Mouse (Mus musculus) megakaryocyte-erythroid progenitor cell, adult 5-6 weeks (primary cell): ENCODE measurements around the gene Wasf1. TPM values are rescaled to one million over a fixed set of nuclear protein-coding genes. Genes with fewer than 3 reads are reported as not detected.

Experiments
- ATAC-seq: replicated peaks from 2 replicates; pipeline ENCODE4 v1.8.0; 2016; ENCODE audit warnings: mild to moderate bottlenecking, inconsistent platforms; ENCODE audit not compliant: severe bottlenecking, poor library complexity, low FRiP score, low TSS enrichment
- total RNA-seq, 2 experiments: library from RNA; stranded (forward) in 1 of 2; stranded (reverse) in 1 of 2; fragments of 200-1000, 215-1000 nt in 1 of 2; fragments of >200 nt in 1 of 2; fragmentation: Nextera tagmentation in 1 of 2; gene quantifications; 2 replicates each; pipeline ENCODE4 v1.2.3; 2014 to 2017

The Wasf1 gene
- total RNA-seq (2014; fragmentation: Nextera tagmentation) (not detected in 2 replicates), total RNA-seq (2017) (not detected in 2 replicates)

DNA sequence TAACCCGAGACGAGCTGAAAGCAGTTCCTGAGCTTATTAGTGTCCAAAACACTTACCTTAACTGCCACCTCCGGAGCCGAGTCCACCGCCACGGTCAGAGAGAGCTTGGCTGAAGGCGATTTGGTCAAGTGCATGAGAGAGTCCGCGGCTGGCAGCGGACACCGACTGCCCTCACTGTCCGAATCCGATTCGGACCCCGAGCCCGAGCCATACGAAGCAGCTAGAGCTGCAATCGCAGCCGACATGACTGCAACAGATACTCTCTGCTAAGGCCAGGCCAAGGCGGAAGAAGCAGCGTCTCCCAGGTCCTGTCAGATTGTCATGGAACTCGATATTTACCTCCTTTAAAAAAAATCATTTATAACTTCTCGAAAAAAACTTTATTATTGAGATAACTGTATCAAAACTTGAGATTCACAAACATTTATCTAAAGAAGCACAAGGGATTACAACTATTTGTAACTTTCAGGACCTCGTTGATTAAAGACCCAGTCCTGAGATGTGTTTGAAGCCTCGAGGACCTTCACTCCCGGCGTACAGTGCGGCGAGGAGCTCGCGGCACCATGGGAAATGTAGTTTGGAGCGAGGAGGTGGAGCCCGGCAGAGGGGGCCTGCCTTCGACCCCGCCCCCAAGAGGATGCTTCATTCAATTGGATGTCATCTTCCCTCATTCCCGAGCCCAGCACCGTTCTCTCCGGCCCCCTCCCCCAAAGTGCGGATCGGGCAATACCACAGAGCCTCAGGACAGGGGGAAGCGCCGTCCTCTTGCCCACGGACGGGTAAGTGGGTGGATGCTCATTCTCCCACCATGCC lies at the start of gene Wasf1, which contains the start of gene Cdc40:
Wasf1 (plus strand) TSS at position 645 of the 813 bp plus-strand sequence.
Cdc40 (minus strand) TSS at position 481 of the 813 bp plus-strand sequence.
- ATAC-seq: peak; percentile 99

DNA sequence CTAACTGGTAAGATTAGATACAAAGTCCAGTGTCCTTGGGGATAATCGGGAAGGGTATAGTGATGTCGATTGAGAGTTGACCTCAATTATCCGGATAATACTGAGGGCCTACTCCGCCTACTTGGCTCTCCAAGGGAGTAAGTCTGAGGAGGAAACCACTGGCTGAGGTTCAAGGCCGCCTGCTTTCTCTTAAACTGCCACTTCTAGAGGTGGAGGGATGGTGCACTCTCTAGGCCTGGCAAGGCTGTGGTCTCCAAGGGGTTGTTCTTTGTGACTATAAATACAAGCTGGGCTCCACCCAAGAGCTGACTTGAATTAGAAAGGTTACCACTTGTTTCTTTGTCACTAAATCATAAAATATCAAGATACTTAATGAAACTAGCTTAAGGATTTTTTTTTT lies 43.2 kb upstream of the Wasf1 start:
- ATAC-seq: no peak

DNA sequence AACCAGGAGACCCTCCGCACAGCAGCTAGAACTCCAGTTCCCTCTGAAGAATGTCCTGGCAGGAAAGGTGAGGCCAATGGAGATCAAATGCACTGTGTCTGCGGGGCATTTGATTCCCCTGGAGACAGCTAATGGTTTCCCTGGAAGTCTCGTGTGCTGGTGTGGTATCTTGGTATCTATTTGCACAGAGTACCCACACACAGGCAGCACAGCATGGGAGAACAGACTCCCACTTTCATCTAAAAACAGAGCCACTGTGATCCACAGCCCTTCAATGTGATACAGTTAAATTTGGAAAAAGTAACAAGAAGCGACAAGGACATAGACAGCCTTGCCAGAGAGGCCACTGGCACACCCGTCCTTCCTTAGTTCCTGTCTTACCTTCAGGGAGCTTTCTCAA lies 39.4 kb upstream of the Wasf1 start:
- no peak for ATAC-seq

DNA sequence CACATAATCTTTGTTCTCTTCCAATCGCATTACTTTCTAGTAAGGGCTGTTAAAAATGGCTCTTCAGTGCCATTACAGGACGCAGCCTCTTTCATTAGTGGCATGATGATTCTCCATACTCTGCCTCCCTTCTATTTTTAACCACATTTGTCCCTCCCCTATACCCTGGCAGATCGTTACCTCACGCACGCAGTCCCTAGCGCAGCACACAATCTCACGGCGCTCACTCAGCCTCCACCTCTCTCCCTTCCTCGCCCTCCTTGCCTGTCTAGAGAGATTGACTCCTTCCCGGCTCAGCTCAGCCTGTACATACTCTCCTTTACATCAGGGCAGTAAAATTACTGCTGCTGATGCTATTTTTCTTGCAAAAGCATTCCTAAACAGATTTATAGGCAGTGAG lies 38.7 kb upstream of the Wasf1 start:
- no peak for ATAC-seq

DNA sequence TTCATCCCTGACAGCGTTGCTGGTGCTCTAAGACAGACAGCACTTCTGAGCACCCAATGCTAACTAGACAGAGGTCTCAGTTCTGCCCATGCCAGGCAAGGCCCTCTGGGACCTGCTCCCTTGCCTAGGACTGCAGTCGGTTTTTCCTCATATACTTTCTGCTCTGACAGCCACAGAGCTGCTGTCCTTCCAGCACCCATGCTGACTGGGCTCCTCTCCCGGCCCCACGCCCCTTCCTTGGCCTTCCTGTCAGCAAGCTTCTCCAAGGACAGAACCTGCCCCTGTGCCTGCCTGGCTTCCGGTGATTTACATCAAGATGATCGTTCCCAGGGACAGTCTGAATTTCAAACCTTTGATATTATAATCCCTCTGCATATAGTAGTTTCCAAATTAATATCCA lies 37.6 kb upstream of the Wasf1 start:
- ATAC-seq: no peak

DNA sequence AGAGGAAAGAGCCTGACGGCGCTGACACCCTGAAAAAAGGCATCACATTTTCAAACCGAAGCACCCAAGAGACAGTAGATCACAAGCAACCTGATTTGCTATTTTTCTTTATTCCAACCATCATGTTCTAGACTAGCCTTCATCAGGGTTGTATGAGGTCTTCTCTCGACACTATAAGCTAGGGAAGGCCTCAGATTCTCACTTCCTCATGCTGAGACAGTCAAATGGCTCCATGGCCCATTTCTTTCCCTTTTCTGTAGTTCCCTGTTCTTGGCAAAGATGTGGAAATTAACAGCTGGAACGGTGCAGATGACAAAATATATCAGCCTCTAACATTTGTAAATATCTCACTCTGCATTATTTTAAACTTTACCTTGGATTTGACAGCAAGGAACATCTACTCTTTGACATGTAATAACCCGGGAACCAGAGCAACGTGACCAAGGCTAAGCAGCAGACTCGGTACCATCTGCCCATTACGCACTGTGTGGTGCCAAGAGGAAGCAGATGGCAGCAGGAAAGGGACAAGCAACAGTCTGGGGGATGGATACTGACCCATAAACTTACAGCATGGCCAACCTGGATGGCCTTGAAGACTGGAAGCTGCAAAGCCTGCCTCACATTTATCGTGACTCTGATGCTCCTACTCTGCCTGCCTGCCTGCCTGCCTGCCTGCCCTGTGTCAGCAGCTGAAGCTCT lies 36.0 kb upstream of the Wasf1 start:
- no peak for ATAC-seq

DNA sequence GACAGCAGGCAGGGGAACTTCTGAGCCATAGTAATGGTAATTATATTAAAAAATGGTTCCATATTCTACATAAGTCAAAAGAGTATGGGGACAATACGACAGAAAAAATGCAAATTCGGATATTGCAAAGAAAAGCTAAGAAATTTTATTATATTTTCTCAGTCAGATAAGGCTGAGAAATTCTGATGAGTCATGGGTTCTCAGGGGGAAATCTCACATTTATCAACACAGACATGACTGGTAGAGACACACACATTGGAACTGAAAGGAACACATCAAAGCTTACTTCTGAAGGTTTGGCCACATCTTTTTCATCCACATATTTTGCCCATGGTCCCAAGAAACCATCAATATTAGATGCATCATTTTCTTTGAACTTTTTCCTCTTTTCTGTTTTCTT lies 32.6 kb upstream of the Wasf1 start:
- ATAC-seq: no peak

DNA sequence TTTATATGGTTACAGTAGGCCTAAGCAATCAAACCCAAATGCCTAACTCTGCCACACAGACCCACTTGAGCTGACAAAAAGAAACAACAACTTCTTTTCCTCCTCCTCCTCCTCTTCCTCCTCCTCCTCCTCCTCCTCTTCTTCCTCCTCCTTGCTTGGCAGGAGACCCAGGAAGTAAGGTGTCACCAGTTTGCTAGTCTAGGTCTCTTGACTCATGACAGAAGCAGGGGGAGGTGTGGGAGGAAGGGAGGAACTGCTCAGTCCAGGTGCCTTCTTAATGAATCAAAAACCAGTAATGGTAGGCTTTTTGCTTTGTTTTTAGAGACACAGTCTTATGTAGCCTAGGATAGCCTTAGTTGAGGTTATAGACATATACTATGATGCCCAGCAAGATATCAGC lies 32.1 kb upstream of the Wasf1 start:
- no peak for ATAC-seq

DNA sequence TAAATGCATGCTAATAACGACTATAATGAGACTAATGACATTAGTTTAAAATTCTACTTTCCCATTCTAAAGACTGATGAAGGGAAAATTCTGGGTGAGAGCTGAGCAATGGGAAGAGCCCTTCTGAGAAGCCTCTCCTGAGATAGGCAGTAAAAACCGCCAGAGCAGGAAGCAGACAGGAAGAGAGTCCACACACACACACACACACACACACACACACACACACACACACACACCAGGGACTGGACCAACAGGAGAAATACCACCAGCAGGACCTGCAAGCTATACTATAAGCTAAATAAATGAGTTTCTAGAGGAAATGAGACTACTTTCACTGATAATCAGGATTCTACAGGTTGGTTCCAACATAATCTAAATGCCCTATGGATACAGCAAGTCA lies 27.7 kb upstream of the Wasf1 start:
- ATAC-seq: no peak

DNA sequence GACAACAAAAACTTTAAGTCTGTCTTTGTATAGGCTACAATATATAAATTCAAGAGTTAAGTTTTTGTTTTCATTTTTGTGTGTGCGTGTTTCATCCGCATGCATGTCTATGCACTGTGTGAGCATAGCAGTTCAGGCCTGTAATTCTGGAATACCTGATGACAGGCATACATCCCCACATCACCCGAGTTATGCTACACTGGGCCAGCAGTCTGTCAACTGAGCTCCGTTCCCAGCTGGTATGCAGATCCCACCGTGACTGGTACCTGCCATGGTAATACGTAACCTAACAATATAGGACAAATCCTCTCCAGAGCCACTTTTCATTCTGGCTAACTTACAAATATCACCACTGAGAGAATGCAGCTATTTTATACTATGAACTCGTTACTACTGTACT lies 26.6 kb upstream of the Wasf1 start:
- no peak for ATAC-seq

DNA sequence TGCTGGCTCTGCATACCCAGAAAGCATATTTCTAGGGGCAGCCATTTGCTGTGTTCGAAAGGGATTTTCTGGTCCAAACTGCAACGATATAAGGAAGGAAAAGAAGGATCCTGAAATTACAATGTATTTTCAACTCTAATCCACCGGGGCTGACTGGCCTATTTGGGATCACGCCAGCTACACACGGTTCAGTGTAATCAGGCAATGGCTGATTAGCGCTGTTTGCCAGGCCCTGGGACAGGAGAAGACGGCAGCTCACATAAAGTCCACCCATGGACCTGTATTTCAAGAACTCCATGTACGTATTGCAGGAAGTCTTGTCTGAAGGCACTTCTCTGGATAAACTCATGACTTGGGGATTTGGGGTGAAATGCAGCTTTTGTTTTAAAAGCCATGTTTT lies 25.7 kb upstream of the Wasf1 start:
- no peak for ATAC-seq

DNA sequence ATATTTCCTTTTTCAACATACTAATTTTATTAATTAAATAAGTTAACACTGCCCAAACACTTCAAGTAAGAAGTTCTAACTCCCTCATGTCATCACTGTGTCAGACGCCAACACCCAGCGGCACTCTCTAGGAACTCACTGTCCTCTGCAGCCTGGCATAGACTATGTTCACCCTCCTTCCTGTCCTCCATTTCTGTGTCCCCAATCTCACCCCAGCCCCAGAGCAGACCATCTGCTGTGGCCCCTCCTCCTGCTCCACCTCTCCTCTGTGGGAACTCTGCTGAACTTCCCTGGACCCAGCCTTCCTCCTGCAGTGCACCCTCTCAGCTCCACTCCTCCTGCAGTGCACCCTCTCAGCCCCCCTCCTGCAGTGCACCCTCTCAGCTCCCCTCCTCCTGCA lies 15.2 kb upstream of the Wasf1 start:
- ATAC-seq: no peak

DNA sequence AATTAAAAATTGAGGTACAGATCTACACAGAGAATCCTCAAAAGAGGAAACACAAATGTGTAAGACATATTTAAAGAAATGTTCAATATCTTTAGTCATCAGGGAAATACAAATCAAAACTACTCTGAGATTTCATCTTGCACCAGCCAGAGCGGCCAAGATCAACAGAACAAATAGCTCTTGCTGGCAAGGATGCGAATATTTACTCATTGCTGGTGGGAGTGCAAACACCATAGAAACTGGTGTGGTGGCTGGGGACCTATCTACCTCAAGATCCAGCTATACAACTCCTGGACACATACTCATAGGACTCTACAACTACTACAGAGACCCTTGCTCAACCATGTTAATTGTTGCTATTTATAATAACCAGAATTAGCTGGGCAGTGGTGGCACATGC lies 12.0 kb upstream of the Wasf1 start:
- no peak for ATAC-seq

DNA sequence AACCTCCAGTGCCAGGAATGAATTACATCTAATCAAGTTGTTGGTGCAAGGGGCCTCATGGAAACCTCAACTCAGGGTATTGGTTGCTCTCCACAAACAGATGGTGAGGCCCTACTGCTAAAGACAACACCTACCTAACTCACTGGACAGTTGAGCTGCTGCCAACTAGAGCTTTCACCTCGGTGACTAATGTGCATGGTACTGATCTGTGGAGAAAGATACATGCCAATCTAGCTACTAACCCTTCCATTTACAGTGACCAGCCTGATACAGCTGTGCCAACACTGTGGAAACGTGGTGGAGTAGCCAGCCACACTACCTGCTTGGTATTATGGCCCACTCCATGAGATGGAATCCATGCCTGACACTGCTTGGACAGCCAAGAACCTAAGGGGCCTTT lies 11.2 kb upstream of the Wasf1 start:
- no peak for ATAC-seq

DNA sequence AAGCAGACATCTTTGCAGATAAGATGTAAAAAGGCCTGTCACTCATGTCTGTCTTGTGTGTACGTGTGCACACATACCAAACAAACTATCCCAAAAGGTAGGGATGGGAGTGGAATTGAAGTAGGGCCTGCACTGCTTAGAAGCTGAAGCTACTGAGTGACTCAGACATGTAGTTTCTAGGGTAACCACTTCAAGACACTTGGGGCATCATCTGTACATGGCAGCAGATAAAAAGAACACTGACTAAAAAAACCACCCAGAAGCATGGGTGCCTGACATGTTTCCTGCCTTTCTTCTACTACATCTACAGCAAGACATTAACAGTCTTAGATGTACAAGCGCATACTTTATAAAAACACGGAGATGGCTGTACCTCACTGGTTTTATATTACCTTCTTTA lies 5.0 kb upstream of the Wasf1 start:
- no peak for ATAC-seq

DNA sequence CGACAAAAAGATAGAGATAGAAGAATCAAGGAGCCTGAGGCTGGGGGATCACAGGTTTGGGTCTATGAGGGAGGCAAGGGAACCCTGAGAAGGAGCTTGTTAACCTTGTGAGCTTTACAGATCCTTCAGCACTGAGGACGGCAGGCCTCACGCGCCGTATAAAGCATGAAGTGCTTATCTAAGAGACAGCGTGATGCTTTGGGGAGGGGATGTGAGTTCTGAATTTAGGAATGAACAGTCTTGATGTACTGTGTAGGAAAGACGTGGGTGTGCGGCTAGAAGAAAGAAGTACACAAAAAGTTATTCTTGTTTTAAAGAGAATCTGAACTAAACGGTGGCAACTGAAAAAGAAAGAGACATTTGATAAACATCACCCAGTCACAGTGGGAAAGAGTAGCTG lies 3.3 kb upstream of the Wasf1 start:
- ATAC-seq: no peak

DNA sequence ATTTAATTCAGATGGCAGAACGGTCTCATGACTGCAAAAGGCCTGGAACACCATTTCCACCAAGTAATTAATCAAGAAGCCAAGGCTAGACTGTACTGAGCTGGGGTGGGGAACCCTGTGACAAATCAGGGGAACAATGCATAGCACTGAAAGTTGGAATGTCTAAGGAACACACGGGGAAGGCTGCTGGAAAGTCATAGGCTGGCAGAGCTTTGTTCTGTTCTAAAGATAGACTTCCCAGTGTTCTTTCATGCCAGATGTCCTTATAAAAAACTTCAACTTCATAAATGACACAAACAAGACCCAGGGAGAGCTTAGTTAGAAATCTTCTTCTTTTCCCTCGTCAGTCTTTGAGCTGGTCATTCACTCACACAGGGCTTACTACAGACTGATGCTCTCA lies 2.0 kb upstream of the Wasf1 start:
- ATAC-seq: no peak

DNA sequence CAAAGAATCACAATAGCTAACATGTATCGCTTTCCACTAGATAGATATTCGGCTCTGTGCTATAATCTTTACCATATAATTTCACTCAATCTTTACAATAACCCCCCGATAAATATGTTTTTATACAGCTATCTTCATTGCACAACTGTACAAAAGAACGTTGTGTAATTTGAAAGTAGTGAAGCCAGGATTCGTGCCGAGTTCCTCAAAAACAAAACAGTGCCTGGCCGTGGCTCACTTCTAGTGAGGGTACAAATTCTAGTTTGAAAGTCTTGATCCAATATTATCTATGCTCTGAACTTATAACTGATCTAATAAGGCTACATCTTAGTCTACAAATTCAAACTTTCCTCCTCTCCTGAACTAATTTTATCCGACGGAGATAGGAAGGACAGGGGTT lies 942 bp upstream of the Wasf1 start:
- ATAC-seq: no peak

DNA sequence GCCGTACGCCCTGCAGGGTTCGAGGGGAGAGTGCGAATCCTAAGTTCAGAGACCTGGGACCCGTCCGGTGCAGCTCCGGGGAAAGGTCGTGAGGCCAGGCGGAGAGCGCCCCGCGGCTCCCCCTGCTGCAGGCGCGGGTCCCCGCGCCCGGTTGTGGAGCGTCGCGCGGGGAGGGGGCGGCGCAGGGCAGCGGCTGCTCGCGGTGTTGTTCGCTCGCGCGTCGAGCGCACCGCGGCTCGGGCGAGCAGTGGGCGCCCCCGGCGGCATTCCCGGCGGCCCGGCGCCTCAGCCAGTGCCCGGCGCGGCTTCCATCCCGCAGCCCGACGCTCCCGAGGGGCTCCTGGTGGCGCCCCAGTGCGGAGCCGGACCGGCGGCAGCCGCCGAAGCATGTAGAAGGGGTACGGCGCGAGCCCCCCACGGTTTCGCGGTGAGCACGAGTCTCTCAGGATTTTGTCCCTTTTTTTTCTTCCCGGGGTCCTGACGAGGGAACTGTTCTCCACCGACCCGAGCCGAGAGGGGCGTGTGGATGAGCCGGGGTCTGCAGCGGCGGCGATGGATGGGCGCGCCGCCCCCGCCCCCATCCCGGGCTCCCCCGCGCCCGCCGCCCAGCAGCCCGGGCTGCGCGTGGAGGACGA lies 486 bp downstream of the Wasf1 start:
- ATAC-seq: no peak

DNA sequence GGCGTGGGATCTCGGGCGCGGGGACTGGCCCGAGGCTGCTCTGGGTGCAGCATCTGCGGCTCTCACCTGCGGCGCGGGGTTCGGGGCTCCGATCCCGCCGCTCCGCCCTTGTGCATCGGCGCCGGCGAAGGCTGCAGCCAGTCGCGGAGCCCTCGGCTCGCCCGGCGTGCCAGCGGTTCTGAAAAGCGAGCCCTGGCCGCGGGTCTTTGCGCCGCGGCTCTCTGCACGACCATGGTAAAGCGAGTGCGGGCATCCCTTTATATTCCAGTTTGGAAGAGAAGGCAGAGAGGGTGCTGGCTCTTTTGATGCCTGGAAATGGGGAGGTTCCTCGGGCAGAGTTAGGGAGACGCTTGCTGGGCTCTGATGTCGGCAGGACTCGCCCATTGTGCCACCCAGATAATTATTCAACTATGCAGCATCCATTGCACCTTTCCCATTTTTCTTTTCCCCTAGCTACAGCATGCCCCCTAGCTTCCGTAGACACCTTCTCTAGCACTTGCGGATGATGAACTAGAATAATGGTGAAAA lies 1.1 kb downstream of the Wasf1 start:
- no peak for ATAC-seq
